Mouse (Mus musculus) thymus, postnatal 10 days (tissue): ENCODE data around the gene Nf1.
A peak's percentile ranks its signal among the peaks of the same experiment; 100 is the strongest.

Experiments
- DNase-seq, 2 experiments: peaks; one replicate each; pipeline ENCODE4 v3.0.0; 2021; ENCODE audit warnings: low spot score in 2 of 2

The Nf1 gene

GRCm38 (mm10) chr11:79329585-79329984, 9.9 kb upstream of the Nf1 start:
- DNase-seq: no peak

DNA sequence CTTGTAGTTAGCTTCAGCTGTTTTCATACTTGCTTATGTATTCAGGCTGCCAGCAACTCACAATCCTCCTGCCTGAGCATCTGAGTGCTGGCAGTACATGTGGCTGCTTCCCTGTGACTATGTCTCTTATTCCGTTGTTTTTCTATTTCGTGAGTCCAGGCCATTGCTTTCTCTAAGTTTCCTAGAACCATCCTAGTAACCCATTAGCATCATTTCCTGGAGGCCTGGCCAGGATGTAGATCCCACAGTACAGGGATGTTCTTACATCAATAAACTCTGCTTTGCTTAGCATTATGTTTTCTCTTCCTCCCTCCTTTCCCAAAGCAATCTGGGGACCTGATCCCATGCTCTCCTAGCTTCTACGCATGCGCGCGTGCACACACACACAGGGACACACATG, 4.4 kb upstream of the Nf1 start:
- no peak for DNase-seq

GRCm38 (mm10) chr11:79336722-79337267, 2.7 kb upstream of the Nf1 start:
- peak in 1 of 2 experiments; percentile 26 for DNase-seq

- DNase-seq: no peak
These were observed 872 bp upstream of the Nf1 start for GRCm38 (mm10) chr11:79338621-79339020.

DNA sequence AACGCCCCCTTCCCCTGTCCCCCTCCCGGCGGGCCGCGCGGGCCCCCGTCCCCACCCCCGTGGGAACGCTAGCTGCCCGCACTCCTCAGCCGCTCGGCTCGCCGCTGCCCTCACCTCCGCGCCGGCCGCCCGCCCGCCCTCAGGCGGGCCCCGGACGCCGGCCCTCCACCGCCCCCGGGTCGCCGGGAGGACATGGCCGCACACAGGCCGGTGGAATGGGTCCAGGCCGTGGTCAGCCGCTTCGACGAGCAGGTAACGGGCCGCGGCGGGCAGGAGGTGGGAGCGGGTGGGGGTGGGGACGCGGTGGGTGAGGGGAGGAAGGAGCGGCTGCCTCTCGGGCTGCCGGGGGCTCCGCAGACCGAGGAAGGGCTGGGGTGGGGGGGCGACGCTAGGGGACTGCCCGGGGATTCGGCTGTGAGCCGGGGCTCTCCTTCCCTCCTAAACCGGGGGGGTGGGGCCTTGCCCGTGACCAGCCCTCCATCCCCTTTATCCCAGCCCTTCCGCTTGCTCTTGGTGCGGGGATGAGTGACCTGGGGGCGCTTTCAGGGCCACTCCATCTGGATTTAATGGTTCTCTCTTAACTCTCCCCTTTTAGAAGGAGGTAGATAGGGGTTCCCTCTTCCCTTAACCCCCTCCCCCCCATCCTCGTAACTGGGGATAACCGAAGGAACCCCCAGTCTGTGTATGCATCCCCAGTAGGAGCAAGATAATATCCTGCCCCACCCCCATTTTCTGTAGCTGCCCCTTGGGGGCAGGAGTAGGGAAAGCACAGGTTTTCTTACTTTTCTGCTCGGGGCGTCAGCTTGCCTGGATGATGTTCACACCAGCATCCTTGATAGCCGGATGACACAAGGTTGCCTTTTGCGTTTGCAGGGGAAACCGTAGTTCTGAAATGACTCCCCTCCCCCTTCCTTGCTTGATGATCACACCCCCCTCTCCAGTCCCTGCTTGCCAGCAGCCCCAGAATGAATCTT, 602 bp downstream of the Nf1 start:
- DNase-seq: peak; percentile 6 to 13

GRCm38 (mm10) chr11:79356995-79357394, 17.5 kb downstream of the Nf1 start:
- DNase-seq: no peak

DNA sequence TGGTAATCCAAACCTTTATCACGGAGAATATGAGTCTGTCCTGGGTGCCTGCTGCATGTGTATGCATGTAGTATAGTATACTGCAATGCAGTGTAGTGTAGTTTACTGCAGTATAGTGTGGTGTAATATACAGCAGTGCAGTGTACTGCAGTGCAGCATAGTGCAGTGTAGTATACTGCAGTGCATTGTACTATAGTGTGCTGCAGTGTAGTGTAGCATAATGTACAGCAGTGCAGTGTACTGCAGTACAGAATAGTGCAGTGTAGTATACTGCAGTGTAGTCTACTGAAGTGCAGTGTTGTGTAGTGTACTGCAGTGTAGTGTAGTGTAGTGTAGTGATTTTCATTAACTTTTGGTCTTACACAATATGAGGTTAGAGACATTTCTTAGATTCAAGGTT, 17.9 kb downstream of the Nf1 start:
- no peak for DNase-seq

DNA sequence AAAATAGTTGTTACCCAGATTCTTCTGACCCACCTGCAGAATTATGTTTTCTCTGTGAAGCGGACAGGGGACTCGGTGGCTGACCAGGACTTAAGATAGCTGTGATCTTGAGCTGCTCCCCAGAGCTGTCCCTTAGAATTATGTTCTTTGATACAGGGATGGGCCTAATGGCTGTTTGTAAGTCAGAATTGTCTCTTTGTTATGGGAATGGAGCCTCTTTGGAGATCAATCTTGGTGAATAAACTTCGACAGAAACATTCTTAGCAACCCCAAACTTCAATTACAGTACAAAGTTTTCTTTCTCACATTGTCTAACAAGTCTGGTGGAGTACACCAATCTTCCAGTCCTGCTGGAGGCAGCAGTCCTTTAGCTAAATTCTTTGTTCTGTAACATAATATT, 25.5 kb downstream of the Nf1 start:
- no peak for DNase-seq

DNA sequence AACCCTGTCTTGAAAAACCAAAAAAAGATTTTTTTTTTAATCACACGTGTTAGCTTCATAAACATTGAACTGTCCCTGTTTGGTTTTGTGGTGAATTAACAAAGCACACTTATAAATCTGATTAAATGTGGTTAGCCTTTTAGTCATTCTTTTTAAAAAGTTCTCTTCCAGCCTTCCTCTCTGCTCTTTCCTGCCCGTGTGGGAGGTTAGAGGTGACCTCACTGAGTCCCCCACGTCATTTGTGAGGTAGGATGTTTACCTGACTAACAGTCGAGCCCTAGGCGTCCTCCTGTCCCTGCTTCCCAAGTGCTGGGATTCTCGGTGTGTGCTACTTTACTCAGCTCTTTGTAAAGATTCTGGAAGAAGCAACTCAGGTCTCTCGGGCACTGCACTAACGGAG, 26.8 kb downstream of the Nf1 start:
- DNase-seq: no peak

DNA sequence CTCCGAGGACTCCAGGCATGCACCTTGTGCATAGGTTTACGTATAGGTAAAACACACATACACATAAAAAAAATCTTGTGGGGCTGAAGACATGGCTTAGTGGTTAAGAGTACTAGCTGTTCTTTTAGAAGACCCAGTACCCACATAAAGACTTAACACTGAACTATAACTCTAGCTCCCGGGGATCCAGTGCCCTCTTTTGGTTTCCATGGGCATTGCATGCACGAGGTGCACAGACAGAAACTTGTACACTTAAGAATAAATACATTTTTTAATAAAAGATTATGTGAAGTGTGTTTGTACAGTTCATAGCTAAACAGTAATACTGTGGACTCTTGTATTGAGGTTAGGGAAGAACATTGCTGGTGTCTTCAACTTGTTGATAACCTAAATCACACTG, 33.5 kb downstream of the Nf1 start:
- DNase-seq: peak in 1 of 2 experiments; percentile 14

GRCm38 (mm10) chr11:79398336-79398735, 58.8 kb downstream of the Nf1 start:
- peak; percentile 64 to 89 for DNase-seq

DNA sequence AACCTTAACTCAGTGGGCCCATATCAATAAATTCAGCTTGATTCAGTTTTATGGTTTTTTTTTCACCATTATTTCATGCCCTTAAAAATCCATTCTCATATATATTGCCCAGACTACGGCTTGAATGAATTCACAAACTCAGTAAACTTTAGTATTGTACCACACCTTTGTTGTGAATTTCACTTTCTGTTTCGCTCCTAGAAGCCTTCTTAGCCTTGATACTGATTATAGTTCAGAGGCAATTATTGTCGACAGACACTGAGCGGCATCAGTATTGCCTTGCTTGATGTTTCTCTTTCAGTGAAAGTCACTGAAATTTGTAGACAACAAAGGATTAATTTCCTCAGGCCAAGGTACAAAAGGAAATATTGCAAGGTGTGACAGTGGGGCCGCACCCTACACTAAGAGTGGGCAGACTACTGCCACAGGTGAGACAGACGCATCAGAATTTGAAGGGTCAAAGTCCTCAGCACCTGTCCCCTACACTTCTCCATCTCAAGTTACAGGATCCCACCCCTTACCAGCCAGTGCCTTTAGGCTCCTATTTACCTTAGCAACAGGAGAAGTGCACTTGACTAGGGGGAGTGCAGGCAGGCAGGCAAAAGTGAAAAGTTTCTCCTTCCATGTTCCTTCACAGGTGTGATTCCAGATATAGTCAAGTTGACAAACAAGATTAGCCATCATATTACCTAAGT, 64.3 kb downstream of the Nf1 start:
- no peak for DNase-seq

DNA sequence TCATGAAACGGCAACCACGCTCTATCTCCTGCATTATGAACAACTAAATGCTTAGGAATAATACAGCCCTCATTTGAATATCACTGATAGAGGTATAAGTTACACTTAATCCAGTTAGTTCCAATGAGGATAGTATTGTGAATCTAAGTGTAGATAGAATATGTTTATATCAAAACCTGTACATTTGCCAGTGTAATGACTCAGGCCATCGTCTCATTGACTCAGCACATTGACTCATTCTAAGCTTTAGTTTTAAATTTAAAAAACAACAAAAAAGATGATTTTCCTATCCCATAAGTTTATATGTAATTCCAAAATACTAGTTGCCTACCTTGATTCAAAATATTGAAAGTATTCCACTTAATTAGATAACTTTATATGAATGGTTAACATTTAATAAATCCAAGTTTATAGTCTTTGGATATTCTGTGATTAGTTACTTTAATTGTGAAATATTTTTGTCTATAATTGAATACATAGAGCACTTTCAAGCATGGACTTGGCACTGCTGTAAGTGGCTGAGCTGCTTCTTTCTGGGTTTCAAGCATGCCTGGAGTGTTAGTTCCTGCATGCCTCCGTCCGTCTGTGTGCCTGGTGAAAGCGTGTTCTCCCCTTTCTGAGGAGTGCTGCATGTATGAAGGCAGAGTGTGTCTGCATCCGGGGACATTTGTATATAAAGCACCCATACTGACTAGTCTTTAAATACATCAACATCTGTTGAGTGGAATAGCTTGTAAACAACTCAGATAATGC, 74.4 kb downstream of the Nf1 start:
- DNase-seq: no peak

DNA sequence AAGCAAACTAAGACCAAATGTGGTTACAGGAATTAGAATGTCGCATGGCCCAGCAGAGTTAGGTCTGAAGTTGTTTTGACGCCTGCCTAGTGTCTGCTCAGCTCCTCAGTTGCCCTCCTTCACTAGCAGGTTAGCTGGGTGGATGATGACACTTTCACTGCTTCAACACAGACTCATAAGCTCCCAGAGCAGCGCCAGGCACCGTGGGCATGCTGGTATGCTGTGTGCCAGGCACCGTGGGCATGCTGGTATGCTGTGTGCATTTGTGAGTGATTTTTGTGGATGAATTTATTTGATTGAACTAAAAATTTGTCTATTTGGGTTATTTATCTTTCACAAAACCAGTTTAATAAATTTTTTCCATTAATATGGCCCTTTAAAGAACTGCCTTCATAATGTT, 83.0 kb downstream of the Nf1 start:
- no peak for DNase-seq

GRCm38 (mm10) chr11:79426571-79426970, 87.1 kb downstream of the Nf1 start:
- DNase-seq: no peak

GRCm38 (mm10) chr11:79427638-79428037, 88.1 kb downstream of the Nf1 start:
- DNase-seq: peak in 1 of 2 experiments; percentile 63

GRCm38 (mm10) chr11:79435252-79435651, 95.8 kb downstream of the Nf1 start:
- no peak for DNase-seq

DNA sequence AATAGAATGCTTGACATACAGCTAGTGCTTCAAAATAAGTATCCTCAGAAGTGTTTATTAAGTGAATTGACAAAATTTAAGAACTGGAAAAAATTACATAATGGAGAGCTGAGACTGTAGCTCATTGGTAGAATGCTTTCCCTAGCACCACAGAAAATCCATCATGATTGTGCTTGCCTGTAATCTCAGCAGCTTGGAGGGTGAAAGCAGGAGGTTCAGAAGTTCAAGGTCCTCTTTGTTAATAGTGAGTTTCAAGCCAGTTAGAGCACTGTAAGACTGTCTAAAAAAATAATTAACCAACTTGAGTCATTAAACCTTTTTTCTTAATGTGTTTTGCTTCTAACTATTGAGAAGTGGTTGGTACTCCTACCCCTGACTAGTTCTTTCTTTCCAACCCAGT, 108.9 kb downstream of the Nf1 start:
- DNase-seq: no peak

DNA sequence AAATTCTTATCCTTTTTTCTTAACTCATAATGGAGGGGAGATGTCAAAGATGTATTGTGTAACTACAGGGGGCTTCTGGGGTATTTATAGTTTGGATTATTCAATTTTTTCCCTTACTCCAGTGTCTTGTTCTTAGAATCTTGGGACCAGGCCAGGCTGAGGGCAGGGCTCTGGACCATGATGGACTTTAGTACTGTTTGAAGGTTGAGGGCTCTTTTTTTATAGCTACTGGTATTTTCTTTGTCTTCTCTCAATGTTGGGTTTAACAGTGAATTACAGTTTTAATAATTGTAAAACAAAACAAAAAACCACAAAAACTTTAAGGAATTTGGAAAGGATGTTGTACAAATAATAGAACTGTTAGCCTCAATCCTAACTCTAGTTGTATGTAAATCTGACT, 113.5 kb downstream of the Nf1 start:
- DNase-seq: no peak

- DNase-seq: no peak
These were observed 118.4 kb downstream of the Nf1 start for GRCm38 (mm10) chr11:79457928-79458327.

- no peak for DNase-seq
These were observed 120.4 kb downstream of the Nf1 start for GRCm38 (mm10) chr11:79459846-79460245.
